Mouse (Mus musculus) heart, embryonic 15.5 days (tissue): ENCODE results near the gene Keg1. TPM values are rescaled to one million over a fixed set of nuclear protein-coding genes. Genes with fewer than 3 reads are reported as not detected.

Experiments
- polyA plus RNA-seq: library from polyadenylated mRNA; unstranded; fragments of >200 nt; fragmentation: Nextera tagmentation; extraction: Ambion mirVana; gene quantifications from 2 replicates; pipeline ENCODE4 v1.2.1, GENCODE M21; 2015

Gene Keg1
- polyA plus RNA-seq, 1 experiment from 2014 or later = not detected

Other genes with a start within 250 kb of the Keg1 start
- 0.54 and 0.72 TPM in 2 replicates for gene Mpeg1, start 235.0 kb upstream of the Keg1 start, polyA plus RNA-seq
- gene Dtx4, start 194.3 kb upstream of the Keg1 start, polyA plus RNA-seq = 2.5 and 4.5 TPM in 2 replicates
- 16.6 and 17.3 TPM in 2 replicates for gene Fam111a, start 150.0 kb upstream of the Keg1 start, polyA plus RNA-seq
- 0.10 and 0.15 TPM in 2 replicates for gene Gm4952, start 95.8 kb upstream of the Keg1 start, polyA plus RNA-seq
- gene Glyat, start 62.5 kb upstream of the Keg1 start, polyA plus RNA-seq = not detected in 2 replicates
- not detected in 2 replicates for gene Olfr1442, start 25.3 kb upstream of the Keg1 start, polyA plus RNA-seq
- gene Olfr1443, start 17.7 kb upstream of the Keg1 start, polyA plus RNA-seq = not detected in 2 replicates
- gene Cntf, start 69.8 kb downstream of the Keg1 start, polyA plus RNA-seq = 0.77 and 0.97 TPM in 2 replicates
- 11.4 TPM in 2 replicates for gene Zfp91, start 100.3 kb downstream of the Keg1 start, polyA plus RNA-seq
- gene Lpxn, start 100.4 kb downstream of the Keg1 start, polyA plus RNA-seq = 1.1 and 4.0 TPM in 2 replicates
- gene Gm5244, start 150.9 kb downstream of the Keg1 start, polyA plus RNA-seq = not detected in 2 replicates
- not detected in 2 replicates for gene Olfr1444, start 161.5 kb downstream of the Keg1 start, polyA plus RNA-seq
- gene Olfr1445, start 188.1 kb downstream of the Keg1 start, polyA plus RNA-seq = not detected in 2 replicates
- gene Olfr1446, start 197.7 kb downstream of the Keg1 start, polyA plus RNA-seq = not detected in 2 replicates
- not detected in 2 replicates for gene Olfr1447, start 208.0 kb downstream of the Keg1 start, polyA plus RNA-seq
- gene Olfr1448, start 228.6 kb downstream of the Keg1 start, polyA plus RNA-seq = not detected in 2 replicates
- not detected in 2 replicates for gene Olfr1449, start 235.1 kb downstream of the Keg1 start, polyA plus RNA-seq